Mouse (Mus musculus): ENCODE results near the gene Eef2k. TPM values are rescaled to one million over a fixed set of nuclear protein-coding genes. Genes with fewer than 3 reads are reported as not detected.

The Eef2k gene
- polyA plus RNA-seq, 1 experiment, result 21.9 TPM

DNA sequence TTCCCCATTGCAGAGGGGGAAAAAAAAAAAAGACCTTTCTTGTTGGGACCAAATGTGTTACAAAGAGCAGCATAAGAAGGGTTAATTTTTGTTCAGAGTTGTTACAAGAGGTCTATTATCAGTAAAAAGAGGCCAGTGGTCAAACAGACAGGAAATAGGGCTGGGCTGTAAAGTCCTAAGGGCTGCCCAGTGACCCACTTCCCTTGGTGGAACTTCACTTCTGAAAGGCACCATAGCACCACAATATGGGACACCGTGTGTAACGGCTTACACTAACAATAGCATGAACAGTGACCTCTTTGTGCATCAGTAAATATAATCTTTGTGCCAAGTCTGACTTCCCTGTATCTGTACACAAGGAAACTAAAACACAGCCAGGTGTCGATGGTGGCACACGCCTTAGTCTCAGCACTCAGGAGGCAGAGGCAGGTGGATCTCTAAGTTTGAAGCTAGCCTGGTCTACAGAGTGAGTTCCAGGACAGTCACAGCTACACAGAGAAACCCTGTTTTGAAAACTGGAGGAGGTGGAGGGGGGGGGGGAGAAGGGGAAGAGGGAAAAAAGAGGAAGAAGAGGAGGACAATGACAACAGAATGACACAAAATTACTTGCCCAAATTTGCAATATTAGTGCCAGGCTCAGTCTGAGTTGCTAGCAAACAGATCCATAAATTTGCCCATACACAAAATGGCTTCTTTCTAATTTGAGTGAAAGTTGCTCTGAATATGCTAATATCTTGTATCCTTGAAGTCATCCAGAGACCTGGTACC, 41.1 kb downstream of the Eef2k start:
- H3K79me3 ChIP-seq (ENCODE audit: low read depth), result no peaks in the 10 kb centered on the region
- no peaks in the 10 kb centered on the region for H3K27me3 ChIP-seq (ENCODE audit: control insufficient read depth, insufficient read depth, insufficient read length)
- H3ac ChIP-seq (ENCODE audit: control insufficient read depth, insufficient read length, low read depth), result no peak overlapping the region
- no peak for TF ChIP-seq CTCF (IDR thresholded peaks at IDR 0.05; ENCODE audit: control insufficient read depth, insufficient read depth, insufficient read length)
- TF ChIP-seq MYOG (IDR thresholded peaks at IDR 0.05; ENCODE audit: control insufficient read depth, extremely low read depth, insufficient read length), result no peak
- TF ChIP-seq CEBPB (IDR thresholded peaks at IDR 0.05; ENCODE audit: low read depth), result no peak
- TF ChIP-seq FOSL1 (IDR thresholded peaks at IDR 0.05; ENCODE audit: insufficient read depth, low read length, poor library complexity, severe bottlenecking), result no peak
- TF ChIP-seq MAX (IDR thresholded peaks at IDR 0.05), result no peak
- no peak for TF ChIP-seq USF1 (IDR thresholded peaks at IDR 0.05; ENCODE audit: low read depth)
- TF ChIP-seq MYOD1 (IDR thresholded peaks at IDR 0.05; ENCODE audit: control insufficient read depth, insufficient read length, low read depth), result no peak
- H3K36me3 ChIP-seq (ENCODE audit: control insufficient read depth, insufficient read depth), result peaks cover 11% of the 10 kb centered on the region
- H3K79me2 ChIP-seq (ENCODE audit: control insufficient read depth, insufficient read depth), result no peaks in the 10 kb centered on the region
- H3K4me3 ChIP-seq (ENCODE audit: insufficient read depth, poor library complexity, severe bottlenecking), result no peak overlapping the region

DNA sequence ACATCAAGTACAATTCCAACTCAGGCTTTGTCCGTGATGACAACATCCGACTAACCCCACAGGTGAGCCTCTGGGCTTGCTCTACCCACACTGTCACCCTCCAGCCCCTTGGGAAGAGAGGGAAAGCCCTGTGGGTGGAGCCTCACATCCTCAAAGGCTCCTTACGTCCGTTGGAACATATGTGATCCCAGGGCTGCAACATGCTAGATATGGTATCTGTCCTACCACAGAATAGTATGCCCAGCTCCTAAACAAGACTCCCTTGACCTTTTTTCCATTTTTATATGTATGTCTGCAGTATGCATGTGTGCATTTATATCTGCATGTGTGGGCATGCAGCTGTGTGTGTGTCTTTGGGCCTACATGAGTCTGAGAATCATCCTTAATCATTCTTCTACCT, 42.1 kb downstream of the Eef2k start:
- Histone ChIP-seq H3K4me3 (ENCODE audit: insufficient read depth, poor library complexity, severe bottlenecking) (no peak overlapping the region), H3K79me2 (ENCODE audit: control insufficient read depth, insufficient read depth) (no peaks in the 10 kb centered on the region), H3K79me3 (ENCODE audit: low read depth) (no peaks in the 10 kb centered on the region), H3K36me3 (ENCODE audit: control insufficient read depth, insufficient read depth) (peaks cover 11% of the 10 kb centered on the region), H3K27me3 (ENCODE audit: control insufficient read depth, insufficient read depth, insufficient read length) (no peaks in the 10 kb centered on the region), H3ac (ENCODE audit: control insufficient read depth, insufficient read length, low read depth) (no peak overlapping the region)
- no peak for TF ChIP-seq MAX (IDR thresholded peaks at IDR 0.05)
- no peak for TF ChIP-seq CEBPB (IDR thresholded peaks at IDR 0.05; ENCODE audit: low read depth)
- no peak for TF ChIP-seq CTCF (IDR thresholded peaks at IDR 0.05; ENCODE audit: control insufficient read depth, insufficient read depth, insufficient read length)
- no peak for TF ChIP-seq FOSL1 (IDR thresholded peaks at IDR 0.05; ENCODE audit: insufficient read depth, low read length, poor library complexity, severe bottlenecking)
- no peak for TF ChIP-seq MYOG (IDR thresholded peaks at IDR 0.05; ENCODE audit: control insufficient read depth, extremely low read depth, insufficient read length)
- TF ChIP-seq MYOD1 (IDR thresholded peaks at IDR 0.05; ENCODE audit: control insufficient read depth, insufficient read length, low read depth), result no peak
- no peak for TF ChIP-seq USF1 (IDR thresholded peaks at IDR 0.05; ENCODE audit: low read depth)

DNA sequence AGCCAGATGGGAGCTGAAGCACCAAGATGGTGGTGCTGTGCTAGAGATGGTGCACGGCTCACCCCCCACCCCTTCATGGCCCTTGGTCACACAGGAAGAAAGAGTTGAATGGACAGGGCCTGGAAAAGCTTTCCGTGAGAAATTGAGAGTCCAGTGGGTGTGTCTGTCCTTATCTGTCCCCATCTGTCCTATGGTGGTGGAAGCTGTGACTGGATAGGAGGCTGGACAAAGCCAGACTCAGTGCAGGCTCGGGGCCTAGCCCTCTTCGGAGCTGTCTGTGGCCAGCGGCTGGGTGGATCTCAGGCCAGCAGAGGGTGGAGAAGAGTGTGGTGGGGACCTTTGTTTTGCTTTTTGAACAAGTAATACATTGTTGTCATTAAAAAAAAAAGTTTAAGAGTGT, 50.5 kb downstream of the Eef2k start:
- no peaks in the 10 kb centered on the region for H3K79me3 ChIP-seq (ENCODE audit: low read depth)
- H3K4me3 ChIP-seq (ENCODE audit: insufficient read depth, poor library complexity, severe bottlenecking), result no peak overlapping the region
- no peaks in the 10 kb centered on the region for H3K79me2 ChIP-seq (ENCODE audit: control insufficient read depth, insufficient read depth)
- H3ac ChIP-seq (ENCODE audit: control insufficient read depth, insufficient read length, low read depth), result no peak overlapping the region
- peaks cover 6% of the 10 kb centered on the region for H3K36me3 ChIP-seq (ENCODE audit: control insufficient read depth, insufficient read depth)
- no peak for TF ChIP-seq MYOG (IDR thresholded peaks at IDR 0.05; ENCODE audit: control insufficient read depth, extremely low read depth, insufficient read length)
- TF ChIP-seq MAX (IDR thresholded peaks at IDR 0.05), result no peak
- H3K27me3 ChIP-seq (ENCODE audit: control insufficient read depth, insufficient read depth, insufficient read length), result no peaks in the 10 kb centered on the region

DNA sequence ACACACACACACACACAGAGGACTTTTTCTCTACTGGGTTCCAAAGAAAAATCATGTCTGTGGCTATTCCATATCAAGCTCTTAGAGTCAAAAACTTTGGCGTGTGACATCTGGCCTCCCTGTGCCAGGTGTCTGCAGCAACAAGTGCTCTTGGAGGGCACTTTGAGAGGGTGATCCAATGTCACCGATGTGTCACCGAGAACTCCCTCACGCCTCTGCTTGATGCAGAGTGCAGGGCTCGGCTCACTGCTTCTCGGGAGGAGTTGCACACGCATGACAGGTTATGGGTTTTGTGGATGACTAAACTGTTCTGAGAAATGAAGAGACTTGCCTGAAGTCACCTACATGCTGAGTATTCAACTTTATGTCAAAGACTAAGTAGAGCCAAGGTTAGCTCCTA, 54.4 kb downstream of the Eef2k start:
- no peaks in the 10 kb centered on the region for H3K79me3 ChIP-seq (ENCODE audit: low read depth)
- peaks cover 6% of the 10 kb centered on the region for H3K36me3 ChIP-seq (ENCODE audit: control insufficient read depth, insufficient read depth)
- no peaks in the 10 kb centered on the region for H3K79me2 ChIP-seq (ENCODE audit: control insufficient read depth, insufficient read depth)
- H3K4me3 ChIP-seq (ENCODE audit: insufficient read depth, poor library complexity, severe bottlenecking), result no peak overlapping the region
- no peak for TF ChIP-seq CEBPB (IDR thresholded peaks at IDR 0.05; ENCODE audit: low read depth)
- no peak for TF ChIP-seq FOSL1 (IDR thresholded peaks at IDR 0.05; ENCODE audit: insufficient read depth, low read length, poor library complexity, severe bottlenecking)
- TF ChIP-seq MYOG (IDR thresholded peaks at IDR 0.05; ENCODE audit: control insufficient read depth, extremely low read depth, insufficient read length), result no peak
- no peak for TF ChIP-seq USF1 (IDR thresholded peaks at IDR 0.05; ENCODE audit: low read depth)
- TF ChIP-seq MYOD1 (IDR thresholded peaks at IDR 0.05; ENCODE audit: control insufficient read depth, insufficient read length, low read depth), result no peak
- no peak for TF ChIP-seq MAX (IDR thresholded peaks at IDR 0.05)
- no peak for TF ChIP-seq CTCF (IDR thresholded peaks at IDR 0.05; ENCODE audit: control insufficient read depth, insufficient read depth, insufficient read length)
- H3K27me3 ChIP-seq (ENCODE audit: control insufficient read depth, insufficient read depth, insufficient read length), result no peaks in the 10 kb centered on the region
- H3ac ChIP-seq (ENCODE audit: control insufficient read depth, insufficient read length, low read depth), result no peak overlapping the region

DNA sequence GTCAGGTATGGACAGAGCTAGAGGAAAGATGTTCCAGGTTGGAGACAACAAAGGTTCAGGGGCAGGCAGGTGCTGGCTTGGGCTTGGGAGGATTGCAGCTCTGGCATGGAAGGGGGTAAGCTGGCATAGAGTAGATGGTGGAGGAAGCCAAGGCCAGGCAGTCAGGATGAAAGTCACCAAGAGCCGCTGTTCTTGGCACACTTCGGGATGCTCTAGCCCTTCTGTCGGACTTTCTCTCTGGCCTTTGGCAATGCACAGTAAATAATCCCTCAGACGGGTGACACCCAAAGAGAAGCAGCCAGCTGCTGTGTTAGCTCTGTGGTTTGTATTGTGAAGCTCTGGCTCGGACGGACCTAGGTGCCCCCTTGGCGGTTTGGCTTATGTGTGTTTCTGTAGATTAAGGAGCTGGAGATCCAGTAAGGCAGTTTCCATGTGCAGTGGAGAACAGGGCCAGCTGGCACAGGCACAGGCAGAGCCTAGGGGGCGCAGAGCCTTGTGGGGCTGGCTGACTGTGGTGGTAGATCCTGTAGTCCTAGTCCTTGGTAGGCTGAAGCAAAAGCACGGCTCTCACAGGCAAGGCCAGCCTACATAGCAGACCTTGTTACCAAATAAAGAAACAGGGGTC, 55.2 kb downstream of the Eef2k start:
- Histone ChIP-seq H3ac (ENCODE audit: control insufficient read depth, insufficient read length, low read depth) (no peak overlapping the region), H3K36me3 (ENCODE audit: control insufficient read depth, insufficient read depth) (peaks cover 6% of the 10 kb centered on the region), H3K27me3 (ENCODE audit: control insufficient read depth, insufficient read depth, insufficient read length) (no peaks in the 10 kb centered on the region), H3K4me3 (ENCODE audit: insufficient read depth, poor library complexity, severe bottlenecking) (no peak overlapping the region), H3K79me3 (ENCODE audit: low read depth) (no peaks in the 10 kb centered on the region), H3K79me2 (ENCODE audit: control insufficient read depth, insufficient read depth) (no peaks in the 10 kb centered on the region)
- TF ChIP-seq USF1 (IDR thresholded peaks at IDR 0.05; ENCODE audit: low read depth) (no peak), CEBPB (IDR thresholded peaks at IDR 0.05; ENCODE audit: low read depth) (no peak), MAX (IDR thresholded peaks at IDR 0.05) (no peak), CTCF (IDR thresholded peaks at IDR 0.05; ENCODE audit: control insufficient read depth, insufficient read depth, insufficient read length) (no peak), MYOD1 (IDR thresholded peaks at IDR 0.05; ENCODE audit: control insufficient read depth, insufficient read length, low read depth) (no peak), FOSL1 (IDR thresholded peaks at IDR 0.05; ENCODE audit: insufficient read depth, low read length, poor library complexity, severe bottlenecking) (no peak), MYOG (IDR thresholded peaks at IDR 0.05; ENCODE audit: control insufficient read depth, extremely low read depth, insufficient read length) (no peak)
